Mouse (Mus musculus) myocyte (in vitro differentiated cells): ENCODE results near the gene Dpp3. TPM values are rescaled to one million over a fixed set of nuclear protein-coding genes. Genes with fewer than 3 reads are reported as not detected.
A peak's percentile ranks its signal among the peaks of the same experiment; 100 is the strongest.

Experiments used
- H3K27me3 ChIP-seq: one replicate; pipeline ENCODE4 v1.6.1; 2011; ENCODE audit not compliant: control insufficient read depth, insufficient read depth, insufficient read length
- H3K36me3 ChIP-seq: one replicate; pipeline ENCODE4 v1.6.1; 2011; ENCODE audit not compliant: control insufficient read depth, insufficient read depth
- H3K4me2 ChIP-seq: one replicate; pipeline ENCODE4 v1.6.1; 2011; ENCODE audit warnings: low read depth, control low read depth
- H3K4me3 ChIP-seq: one replicate; pipeline ENCODE4 v1.5.1; 2011; ENCODE audit warnings: mild to moderate bottlenecking, control low read depth, moderate library complexity
- H3K79me2 ChIP-seq: one replicate; pipeline ENCODE4 v1.6.1; 2011; ENCODE audit not compliant: control insufficient read depth, insufficient read depth
- H3ac ChIP-seq: one replicate; pipeline ENCODE4 v1.6.1; 2011; ENCODE audit not compliant: control insufficient read depth, insufficient read length
- CEBPB ChIP-seq: IDR thresholded peaks from 2 replicates; pipeline ENCODE4 v1.6.1; 2011; ENCODE audit warnings: mild to moderate bottlenecking, moderate library complexity; ENCODE audit not compliant: poor library complexity, insufficient read depth, severe bottlenecking
- E2F4 ChIP-seq: IDR thresholded peaks from one replicate; pipeline ENCODE4 v1.6.1; 2011; ENCODE audit warnings: mild to moderate bottlenecking, control low read depth, moderate library complexity; ENCODE audit not compliant: insufficient read depth
- MAX ChIP-seq: IDR thresholded peaks from one replicate; pipeline ENCODE4 v1.6.1; 2011; ENCODE audit warnings: low read depth, mild to moderate bottlenecking, control low read depth
- MYOD1 ChIP-seq, 3 experiments: IDR thresholded peaks; one replicate each; pipeline ENCODE4 v1.6.1; 2011; ENCODE audit warnings: control low read depth in 2 of 3, low read depth in 2 of 3, mild to moderate bottlenecking in 2 of 3, moderate library complexity in 1 of 3; ENCODE audit not compliant: insufficient read length in 2 of 3, control insufficient read depth in 1 of 3
- MYOG ChIP-seq, 3 experiments: IDR thresholded peaks; one replicate each; pipeline ENCODE4 v1.6.1; 2011; ENCODE audit warnings: control low read depth in 2 of 3, low read depth in 2 of 3, mild to moderate bottlenecking in 2 of 3; ENCODE audit not compliant: insufficient read length in 2 of 3, control insufficient read depth in 1 of 3, insufficient read depth in 1 of 3
- POLR2A ChIP-seq: IDR thresholded peaks from one replicate; pipeline ENCODE4 v1.6.1; 2011; ENCODE audit warnings: low read depth, mild to moderate bottlenecking, control low read depth, moderate library complexity; ENCODE audit not compliant: insufficient read length
- POLR2AphosphoS2 ChIP-seq: IDR thresholded peaks from one replicate; pipeline ENCODE4 v1.6.1; 2011; ENCODE audit warnings: low read depth, control low read depth; ENCODE audit not compliant: insufficient read length
- REST ChIP-seq: IDR thresholded peaks from one replicate; pipeline ENCODE4 v1.6.1; 2011; ENCODE audit warnings: mild to moderate bottlenecking, control low read depth, moderate library complexity; ENCODE audit not compliant: insufficient read depth, insufficient read length
- SRF ChIP-seq: IDR thresholded peaks from one replicate; pipeline ENCODE4 v1.6.1; 2011; ENCODE audit warnings: low read depth; ENCODE audit not compliant: control insufficient read depth, insufficient read length
- TCF12 ChIP-seq: IDR thresholded peaks from one replicate; pipeline ENCODE4 v1.6.1; 2011; ENCODE audit warnings: mild to moderate bottlenecking, control low read depth; ENCODE audit not compliant: poor library complexity, insufficient read depth, severe bottlenecking
- TCF3 ChIP-seq: IDR thresholded peaks from one replicate; pipeline ENCODE4 v1.6.1; 2011; ENCODE audit warnings: low read depth, control low read depth; ENCODE audit not compliant: insufficient read length
- USF1 ChIP-seq: IDR thresholded peaks from one replicate; pipeline ENCODE4 v1.6.1; 2011; ENCODE audit warnings: low read depth, mild to moderate bottlenecking, control low read depth, moderate library complexity
- polyA plus RNA-seq: library from polyadenylated mRNA; unstranded; fragments of >200 nt; fragmentation: generic; extraction: Trizol; gene quantifications from one replicate; pipeline ENCODE4 v1.2.1, GENCODE M21; 2012; ENCODE audit warnings: missing spikeins

The Dpp3 gene
- polyA plus RNA-seq, 1 experiment = 71.6 TPM

DNA sequence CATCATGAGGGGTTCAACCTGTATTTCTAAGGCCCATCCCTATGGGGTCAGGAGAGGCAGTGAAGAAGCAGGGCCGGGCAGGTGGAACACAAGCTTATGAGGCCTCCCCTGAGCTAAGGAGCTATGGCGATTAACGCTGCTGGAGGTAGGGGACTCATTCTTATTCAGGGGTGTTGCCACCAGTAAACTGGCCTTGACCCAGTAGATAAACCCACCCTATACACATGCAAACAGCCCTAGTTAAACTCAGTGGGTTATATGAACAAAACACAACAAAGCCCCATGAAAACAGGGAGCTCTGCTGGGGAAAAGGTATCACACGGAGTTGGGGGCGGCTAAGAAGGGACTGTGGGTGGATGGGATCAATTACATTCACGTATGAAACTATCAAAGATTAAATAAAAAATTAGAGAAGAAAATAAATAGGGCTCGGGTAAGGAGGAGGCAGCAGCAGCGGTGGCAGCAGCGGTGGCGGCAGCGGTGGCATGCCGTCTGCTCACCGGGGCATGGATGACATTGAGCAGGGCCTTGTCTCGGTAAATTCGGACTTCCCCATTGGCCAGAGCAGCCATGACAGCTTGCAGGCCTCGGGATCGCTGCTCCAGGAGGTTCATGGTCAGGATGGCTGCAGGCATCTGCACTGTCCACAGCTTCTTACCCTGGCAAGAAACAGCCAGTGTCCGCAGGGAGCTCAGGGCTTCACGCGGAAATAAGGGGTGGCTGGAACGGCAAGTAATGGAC lies 31.1 kb downstream of the Dpp3 start:
- Histone ChIP-seq H3K4me3 (no peak overlapping the region), H3K36me3 (no peaks in the 10 kb centered on the region), H3K27me3 (no peaks in the 10 kb centered on the region), H3K79me2 (no peaks in the 10 kb centered on the region), H3K4me2 (no peak overlapping the region), H3ac (no peak overlapping the region)
- TF ChIP-seq MYOG (IDR thresholded peaks at IDR 0.05; ENCODE audit: control insufficient read depth in 1 of 3, insufficient read depth in 1 of 3, insufficient read length in 2 of 3, low read depth in 2 of 3) (no peak), CEBPB (no peak), POLR2AphosphoS2 (no peak), TCF3 (no peak), USF1 (no peak), MYOD1 (IDR thresholded peaks at IDR 0.05; ENCODE audit: control insufficient read depth in 1 of 3, insufficient read length in 2 of 3, low read depth in 2 of 3) (no peak), POLR2A (no peak), E2F4 (no peak), REST (no peak), MAX (no peak), TCF12 (no peak), SRF (no peak)

GRCm38 (mm10) chr19:4891798-4892197 lies 36.3 kb downstream of the Dpp3 start:
- H3K4me2 ChIP-seq = no peak overlapping the region
- no peak for TF ChIP-seq MYOD1 (IDR thresholded peaks at IDR 0.05; ENCODE audit: control insufficient read depth in 1 of 3, insufficient read length in 2 of 3, low read depth in 2 of 3)
- TF ChIP-seq TCF3 = no peak
- TF ChIP-seq MYOG (IDR thresholded peaks at IDR 0.05; ENCODE audit: control insufficient read depth in 1 of 3, insufficient read depth in 1 of 3, insufficient read length in 2 of 3, low read depth in 2 of 3) = no peak
- TF ChIP-seq REST = no peak
- no peak for TF ChIP-seq POLR2A
- no peak for TF ChIP-seq USF1
- no peak for TF ChIP-seq MAX
- no peak for TF ChIP-seq CEBPB
- TF ChIP-seq POLR2AphosphoS2 = no peak
- no peak for TF ChIP-seq SRF
- TF ChIP-seq TCF12 = no peak
- H3K4me3 ChIP-seq = no peak overlapping the region
- no peak overlapping the region for H3ac ChIP-seq
- H3K27me3 ChIP-seq = no peaks in the 10 kb centered on the region
- no peaks in the 10 kb centered on the region for H3K79me2 ChIP-seq
- no peaks in the 10 kb centered on the region for H3K36me3 ChIP-seq

DNA sequence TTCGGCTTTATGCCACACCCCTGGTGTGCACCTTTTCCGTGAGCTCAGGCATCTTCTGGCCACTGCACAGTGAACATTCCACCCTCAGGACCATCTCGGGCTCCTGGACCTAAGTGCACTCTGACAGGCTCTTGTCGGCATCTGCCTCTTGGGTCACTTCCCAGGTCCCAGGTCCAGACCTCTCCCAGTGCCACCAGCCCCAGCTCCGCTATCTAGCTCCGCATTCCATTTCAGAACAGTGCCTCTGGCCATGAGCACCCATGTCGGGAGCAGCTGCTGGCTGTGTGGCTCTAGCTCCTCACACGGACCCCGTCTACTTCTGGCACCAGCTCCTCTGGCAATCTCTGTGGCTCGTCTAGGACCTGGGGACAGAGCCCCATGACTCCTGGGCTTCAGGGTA lies 38.3 kb downstream of the Dpp3 start:
- Histone ChIP-seq H3K4me3 (no peak overlapping the region), H3K79me2 (no peaks in the 10 kb centered on the region), H3K4me2 (no peak overlapping the region), H3ac (no peak overlapping the region), H3K36me3 (no peaks in the 10 kb centered on the region), H3K27me3 (no peaks in the 10 kb centered on the region)
- TF ChIP-seq POLR2A (no peak), MAX (no peak), MYOD1 (IDR thresholded peaks at IDR 0.05; ENCODE audit: control insufficient read depth in 1 of 3, insufficient read length in 2 of 3, low read depth in 2 of 3) (no peak), REST (no peak), SRF (no peak), MYOG (IDR thresholded peaks at IDR 0.05; ENCODE audit: control insufficient read depth in 1 of 3, insufficient read depth in 1 of 3, insufficient read length in 2 of 3, low read depth in 2 of 3) (no peak), TCF3 (no peak), POLR2AphosphoS2 (no peak), CEBPB (no peak), USF1 (no peak), TCF12 (no peak), E2F4 (no peak)

DNA sequence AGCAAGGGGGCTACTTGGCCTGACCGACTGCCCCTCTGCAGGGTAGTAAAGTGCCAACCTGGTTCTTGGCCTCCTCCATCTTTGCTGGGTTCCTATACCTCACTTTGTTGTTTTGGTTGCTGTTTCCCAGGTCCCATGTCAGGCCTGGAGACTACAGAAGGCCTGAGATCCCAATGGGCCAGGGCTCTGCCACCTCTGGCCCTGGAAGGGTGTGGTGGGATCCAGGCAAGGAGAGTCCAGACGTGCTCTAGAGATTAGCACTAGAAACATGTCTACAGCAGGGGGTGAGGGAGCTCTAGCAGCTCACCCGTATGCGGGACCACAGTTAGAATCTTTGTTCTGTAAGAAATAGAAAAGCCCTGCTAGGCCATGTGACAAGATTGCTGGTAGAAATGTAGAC lies 44.1 kb downstream of the Dpp3 start:
- Histone ChIP-seq H3K36me3 (no peaks in the 10 kb centered on the region), H3K79me2 (no peaks in the 10 kb centered on the region), H3K4me2 (no peak overlapping the region), H3ac (no peak overlapping the region), H3K4me3 (no peak overlapping the region), H3K27me3 (no peaks in the 10 kb centered on the region)
- TF ChIP-seq MAX (no peak), TCF3 (no peak), POLR2A (no peak), USF1 (no peak), REST (no peak), POLR2AphosphoS2 (no peak), TCF12 (no peak), CEBPB (no peak), MYOG (IDR thresholded peaks at IDR 0.05; ENCODE audit: control insufficient read depth in 1 of 3, insufficient read depth in 1 of 3, insufficient read length in 2 of 3, low read depth in 2 of 3) (no peak), MYOD1 (IDR thresholded peaks at IDR 0.05; ENCODE audit: control insufficient read depth in 1 of 3, insufficient read length in 2 of 3, low read depth in 2 of 3) (no peak), SRF (no peak), E2F4 (no peak)

- TF ChIP-seq MAX = no peak
- TF ChIP-seq POLR2AphosphoS2 = no peak
- no peak for TF ChIP-seq SRF
- no peak for TF ChIP-seq E2F4
- no peak for TF ChIP-seq CEBPB
- TF ChIP-seq POLR2A = no peak
- TF ChIP-seq REST = no peak
- TF ChIP-seq TCF3 = no peak
- TF ChIP-seq USF1 = no peak
- no peak for TF ChIP-seq MYOD1 (IDR thresholded peaks at IDR 0.05; ENCODE audit: control insufficient read depth in 1 of 3, insufficient read length in 2 of 3, low read depth in 2 of 3)
- Histone ChIP-seq H3K36me3 (no peaks in the 10 kb centered on the region), H3K4me2 (peak overlapping the region; percentile 89), H3K27me3 (no peaks in the 10 kb centered on the region), H3K79me2 (peaks cover 8% of the 10 kb centered on the region), H3ac (peak overlapping the region; percentile 48), H3K4me3 (peak overlapping the region; percentile 43)
These were observed 48.8 kb downstream of the Dpp3 start for GRCm38 (mm10) chr19:4879324-4879703.
